Mouse (Mus musculus): ENCODE data around the gene D2hgdh. TPM values are rescaled to one million over a fixed set of nuclear protein-coding genes. Genes with fewer than 3 reads are reported as not detected.
"Not testable (repeated sequence)": the region's sequence is repeated elsewhere in the genome, so short reads cannot be mapped to it uniquely, and the experiment has no call there.

D2hgdh gene
- total RNA-seq, 2 experiments from 2014 or later = 33.5 to 48.8 TPM

GRCm38 (mm10) chr1:93825771-93826539 lies 1.2 kb downstream of the D2hgdh start:
- no peak for DNase-seq

- no peak for DNase-seq
These were observed 1.8 kb downstream of the D2hgdh start for GRCm38 (mm10) chr1:93826540-93826835.

- DNase-seq = not testable (repeated sequence)
These were observed 8.1 kb downstream of the D2hgdh start for GRCm38 (mm10) chr1:93832754-93833360.

- no peak for DNase-seq
These were observed 10.0 kb downstream of the D2hgdh start for GRCm38 (mm10) chr1:93834671-93835150.

GRCm38 (mm10) chr1:93835211-93835610 lies 10.5 kb downstream of the D2hgdh start:
- no peak for DNase-seq

GRCm38 (mm10) chr1:93835876-93836531 lies 11.3 kb downstream of the D2hgdh start:
- DNase-seq = no peak

- DNase-seq = no peak
These were observed 11.8 kb downstream of the D2hgdh start for GRCm38 (mm10) chr1:93836532-93836913.

- DNase-seq = no peak
These were observed 12.6 kb downstream of the D2hgdh start for GRCm38 (mm10) chr1:93837335-93837734.

GRCm38 (mm10) chr1:93838569-93838968 lies 13.9 kb downstream of the D2hgdh start:
- not testable (repeated sequence) for DNase-seq

- not testable (repeated sequence) for DNase-seq
These were observed 21.2 kb downstream of the D2hgdh start for GRCm38 (mm10) chr1:93845766-93846366.

- not testable (repeated sequence) for DNase-seq
These were observed 31.1 kb downstream of the D2hgdh start for GRCm38 (mm10) chr1:93855790-93856189.

GRCm38 (mm10) chr1:93857370-93857769 lies 32.7 kb downstream of the D2hgdh start:
- no peak for DNase-seq

- peak; percentile 37 for DNase-seq
These were observed 33.3 kb downstream of the D2hgdh start for GRCm38 (mm10) chr1:93857991-93858390.

GRCm38 (mm10) chr1:93859619-93860018 lies 34.9 kb downstream of the D2hgdh start:
- no peak for DNase-seq

- not testable (repeated sequence) for DNase-seq
These were observed 36.3 kb downstream of the D2hgdh start, which contains the start of gene Gal3st2 for GRCm38 (mm10) chr1:93861048-93861447. Gene Gal3st2, plus strand, starts transcription at chr1:93861306.

- not testable (repeated sequence) for DNase-seq
These were observed 46.9 kb downstream of the D2hgdh start for GRCm38 (mm10) chr1:93871594-93872105.

GRCm38 (mm10) chr1:93874405-93874804 lies 49.7 kb downstream of the D2hgdh start:
- not testable (repeated sequence) for DNase-seq

GRCm38 (mm10) chr1:93881778-93882177 lies 57.1 kb downstream of the D2hgdh start:
- not testable (repeated sequence) for DNase-seq

GRCm38 (mm10) chr1:93890936-93891335 lies 66.2 kb downstream of the D2hgdh start:
- DNase-seq = not testable (repeated sequence)

- DNase-seq = not testable (repeated sequence)
These were observed 72.7 kb downstream of the D2hgdh start for GRCm38 (mm10) chr1:93897395-93897794.

- peak; percentile 19 for DNase-seq
These were observed 76.6 kb downstream of the D2hgdh start for GRCm38 (mm10) chr1:93901291-93901690.
